12 mouse cellular contexts compared by ENCODE assay signal in genomic region chr1:128659857-128660256, GRCm38 (mm10).
DNase-seq lines count a peak whose midpoint lies in the region; ATAC-seq lines count a peak whose summit lies in the region.
"Had no signal": no experiment of that assay in that cellular context is flagged by ENCODE, and none has a peak within 500 bp of the region (broad histone marks: within the 10 kb centered on the region; RNA-seq: fewer than 3 reads in every experiment).

No protein-coding gene starts in this region.

- DNase-seq in left cerebral cortex, postnatal 14 days (ENCODE audit: low spot score in 2 of 2): peak; percentile 11 to 40
- no peak for DNase-seq in left cerebral cortex, adult 11 months (ENCODE audit: low spot score)
- peak; percentile 86 for DNase-seq in Muller cell, postnatal 12 days (ENCODE audit: inconsistent ontology term)
- DNase-seq: cerebellum, postnatal 10 days had no signal

- no peak overlapping the region for H3K9ac ChIP-seq in forebrain, embryonic 12.5 days
- H3K9ac ChIP-seq in hindbrain, embryonic 16.5 days (ENCODE audit: low read depth, low read length): no peak overlapping the region
- H3K9ac ChIP-seq in heart, embryonic 12.5 days: no peak overlapping the region
- H3K9ac ChIP-seq: kidney, embryonic 15.5 days; liver, embryonic 15.5 days had no signal

- H3K27me3 ChIP-seq in forebrain, embryonic 12.5 days: no peaks in the 10 kb centered on the region
- H3K27me3 ChIP-seq in hindbrain, embryonic 16.5 days (replicated peaks; ENCODE audit: control insufficient read depth, insufficient read depth, low read length): no peaks in the 10 kb centered on the region
- no peaks in the 10 kb centered on the region for H3K27me3 ChIP-seq in heart, embryonic 12.5 days (replicated peaks)
- H3K27me3 ChIP-seq: kidney, embryonic 15.5 days; liver, embryonic 15.5 days had no signal

- no peak overlapping the region for H3K4me3 ChIP-seq in forebrain, embryonic 12.5 days (replicated peaks)
- H3K4me3 ChIP-seq in hindbrain, embryonic 16.5 days (ENCODE audit: low read length): no peak overlapping the region
- H3K4me3 ChIP-seq in heart, embryonic 12.5 days: no peak overlapping the region
- H3K4me3 ChIP-seq: kidney, embryonic 15.5 days; liver, embryonic 15.5 days had no signal

- H3K27ac ChIP-seq in forebrain, embryonic 12.5 days: no peak overlapping the region
- H3K27ac ChIP-seq in hindbrain, embryonic 16.5 days (ENCODE audit: low read depth, low read length): no peak overlapping the region
- no peak overlapping the region for H3K27ac ChIP-seq in heart, embryonic 12.5 days (ENCODE audit: poor library complexity, severe bottlenecking)
- H3K27ac ChIP-seq: kidney, embryonic 15.5 days; liver, embryonic 15.5 days; macrophage had no signal

- peaks cover 9% of the 10 kb centered on the region for H3K4me1 ChIP-seq in forebrain, embryonic 12.5 days
- H3K4me1 ChIP-seq in hindbrain, embryonic 16.5 days (ENCODE audit: control insufficient read depth, insufficient read depth, low read depth, low read length): no peaks in the 10 kb centered on the region
- no peaks in the 10 kb centered on the region for H3K4me1 ChIP-seq in heart, embryonic 12.5 days (replicated peaks)
- H3K4me1 ChIP-seq: liver, embryonic 15.5 days had no signal

- WGBS in forebrain, embryonic 12.5 days: 42% methylated on average over 1 of the region's 1 CpGs
- 29% methylated on average over 1 of the region's 1 CpGs for WGBS in hindbrain, embryonic 16.5 days
- 68% methylated on average over 1 of the region's 1 CpGs for WGBS in heart, embryonic 12.5 days

- intact Hi-C loops in left cerebral cortex, postnatal 14 days (cut with DNase I): no loop called here

- no peaks in the 10 kb centered on the region for H3K36me3 ChIP-seq in forebrain, embryonic 12.5 days (replicated peaks)
- no peaks in the 10 kb centered on the region for H3K36me3 ChIP-seq in hindbrain, embryonic 16.5 days (ENCODE audit: control insufficient read depth, insufficient read depth, low read length)
- no peaks in the 10 kb centered on the region for H3K36me3 ChIP-seq in heart, embryonic 12.5 days
- H3K36me3 ChIP-seq: kidney, embryonic 15.5 days; liver, embryonic 15.5 days had no signal

- ATAC-seq in forebrain, embryonic 12.5 days (ENCODE audit: low FRiP score): peak; percentile 39; the same call in 1 of the 2 replicates
- ATAC-seq in hindbrain, embryonic 16.5 days: peak; percentile 69
- no peak for ATAC-seq in heart, embryonic 12.5 days (ENCODE audit: insufficient number of reproducible peaks, low FRiP score)
- no peak for ATAC-seq in cerebellum, adult (ENCODE audit: insufficient number of reproducible peaks, low FRiP score, low TSS enrichment)
- ATAC-seq: CD4-positive, CD25-positive, alpha-beta regulatory T cell, adult 4 months had no signal

- H3K9me3 ChIP-seq in forebrain, embryonic 12.5 days: no peaks in the 10 kb centered on the region
- H3K9me3 ChIP-seq in hindbrain, embryonic 16.5 days (ENCODE audit: control insufficient read depth, low read length): no peaks in the 10 kb centered on the region
- H3K9me3 ChIP-seq in heart, embryonic 12.5 days (replicated peaks): 0 out of 2 replicates have a peak, but pooled peaks cover 3% of the 10 kb centered on the region
- H3K9me3 ChIP-seq: kidney, embryonic 15.5 days; liver, embryonic 15.5 days had no signal

- no peak overlapping the region for H3K4me2 ChIP-seq in forebrain, embryonic 12.5 days
- H3K4me2 ChIP-seq in hindbrain, embryonic 16.5 days (ENCODE audit: low read length): no peak overlapping the region
- no peak overlapping the region for H3K4me2 ChIP-seq in heart, embryonic 12.5 days
- H3K4me2 ChIP-seq: kidney, embryonic 15.5 days; liver, embryonic 15.5 days had no signal

Comparison
In these comparisons a context has a peak if more than half of its experiments do, and no peak if none do; other contexts are left out.
1. ATAC-seq: peak in forebrain, embryonic 12.5 days (single experiment) and hindbrain, embryonic 16.5 days (single experiment); none in heart, embryonic 12.5 days (single experiment) and cerebellum, adult (single experiment).